Mouse (Mus musculus) CH12.LX (cell line): ENCODE results near the gene Galm. TPM values are rescaled to one million over a fixed set of nuclear protein-coding genes. Genes with fewer than 3 reads are reported as not detected.
A peak's percentile ranks its signal among the peaks of the same experiment; 100 is the strongest.

ENCODE experiments used
- DNase-seq: peaks from one replicate; pipeline ENCODE4 v3.0.0-alpha.2; 2013; ENCODE audit errors: extremely low read depth
- H3K27ac ChIP-seq: 2 replicates; pipeline ENCODE4 v1.5.1; 2012; ENCODE audit warnings: low read depth, mild to moderate bottlenecking, control low read depth, moderate library complexity; ENCODE audit not compliant: insufficient read depth
- H3K27me3 ChIP-seq: replicated peaks from 2 replicates; pipeline ENCODE3; 2012; ENCODE audit warnings: inconsistent platforms
- H3K36me3 ChIP-seq, 2 experiments: replicated peaks in 1 of 2; 2 replicates each; pipeline versions ENCODE3 to v1.6.1; 2012; ENCODE audit warnings: inconsistent platforms in 1 of 2, low read length in 1 of 2, mild to moderate bottlenecking in 1 of 2, mixed read lengths in 1 of 2, moderate library complexity in 1 of 2; ENCODE audit not compliant: control insufficient read depth in 1 of 2, insufficient read depth in 1 of 2
- H3K4me1 ChIP-seq, 2 experiments: 2 replicates each; pipeline ENCODE4 v1.6.1; 2012; ENCODE audit warnings: inconsistent platforms in 1 of 2, moderate library complexity in 1 of 2; ENCODE audit not compliant: insufficient read depth in 2 of 2, control insufficient read depth in 1 of 2
- H3K4me2 ChIP-seq: 2 replicates; pipeline ENCODE4 v1.6.1; 2012; ENCODE audit warnings: low read depth, mild to moderate bottlenecking, control low read depth; ENCODE audit not compliant: poor library complexity, insufficient read depth, severe bottlenecking
- H3K4me3 ChIP-seq, 3 experiments: fragments of 150-350 bp in 1 of 3; sonication (generic) in 1 of 3; replicated peaks in 1 of 3; 2 replicates each; pipeline versions ENCODE3 to v1.5.1; 2011 to 2012; ENCODE audit warnings: low read depth in 2 of 3, low read length in 2 of 3, mild to moderate bottlenecking in 2 of 3, moderate library complexity in 2 of 3, control low read depth in 1 of 3, improper control_type of control experiment in 1 of 3, inconsistent platforms in 1 of 3, mixed read lengths in 1 of 3; ENCODE audit not compliant: poor library complexity in 1 of 3
- H3K79me2 ChIP-seq: replicated peaks from 2 replicates; pipeline ENCODE4 v1.6.1; 2012; ENCODE audit warnings: mild to moderate bottlenecking, moderate library complexity; ENCODE audit not compliant: control insufficient read depth, poor library complexity, insufficient read depth, severe bottlenecking; ENCODE audit errors: extremely low read depth
- H3K9ac ChIP-seq: 2 replicates; pipeline ENCODE4 v1.6.1; 2012; ENCODE audit warnings: low read depth, mild to moderate bottlenecking, control low read depth, moderate library complexity; ENCODE audit not compliant: insufficient read depth
- H3K9me3 ChIP-seq: replicated peaks from 2 replicates; pipeline ENCODE3; 2012; ENCODE audit warnings: low read length, inconsistent platforms, mixed read lengths
- ELF1 ChIP-seq: IDR thresholded peaks from 2 replicates; pipeline ENCODE4 v1.6.1; 2014; ENCODE audit warnings: low read depth, mild to moderate bottlenecking, inconsistent platforms, low read length, improper control_type of control experiment
- GABPA ChIP-seq: IDR thresholded peaks from 2 replicates; pipeline ENCODE4 v1.6.1; 2012; ENCODE audit warnings: low read depth, low read length, improper control_type of control experiment, inconsistent platforms; ENCODE audit not compliant: insufficient replicate concordance
- HCFC1 ChIP-seq: IDR thresholded peaks from 2 replicates; pipeline ENCODE4 v1.6.1; 2012; ENCODE audit warnings: low read depth, mild to moderate bottlenecking, inconsistent platforms, low read length, improper control_type of control experiment
- MAFK ChIP-seq: IDR thresholded peaks from 2 replicates; pipeline ENCODE4 v1.6.1; 2011; ENCODE audit warnings: low read length, improper control_type of control experiment; ENCODE audit not compliant: insufficient replicate concordance
- MEF2A ChIP-seq: IDR thresholded peaks from 2 replicates; pipeline ENCODE4 v1.6.1; 2014; ENCODE audit warnings: low read depth, mild to moderate bottlenecking, inconsistent platforms, low read length, improper control_type of control experiment, borderline replicate concordance
- MXI1 ChIP-seq: IDR thresholded peaks from 2 replicates; pipeline ENCODE4 v1.6.1; 2011; ENCODE audit warnings: mild to moderate bottlenecking, low read depth, low read length, improper control_type of control experiment
- MYC ChIP-seq: IDR thresholded peaks from 2 replicates; pipeline ENCODE4 v1.6.1; 2011; ENCODE audit warnings: low read depth, mild to moderate bottlenecking, improper control_type of control experiment, low read length
- NRF1 ChIP-seq: IDR thresholded peaks from 2 replicates; pipeline ENCODE4 v1.6.1; 2014; ENCODE audit warnings: low read depth, mild to moderate bottlenecking, inconsistent platforms, low read length, improper control_type of control experiment, moderate library complexity
- POLR2A ChIP-seq: IDR thresholded peaks from 2 replicates; pipeline ENCODE4 v1.6.1; 2011; ENCODE audit warnings: low read depth, mild to moderate bottlenecking, improper control_type of control experiment, low read length
- RCOR1 ChIP-seq: conservative IDR thresholded peaks from 2 replicates; pipeline ENCODE4 v1.6.1; 2012; ENCODE audit warnings: low read depth, mild to moderate bottlenecking, inconsistent platforms, low read length, improper control_type of control experiment
- SIN3A ChIP-seq: IDR thresholded peaks from 2 replicates; pipeline ENCODE4 v1.6.1; 2012; ENCODE audit warnings: low read length, improper control_type of control experiment, inconsistent platforms
- TBP ChIP-seq: conservative IDR thresholded peaks from 2 replicates; pipeline ENCODE4 v1.6.1; 2011; ENCODE audit warnings: low read depth, low read length, improper control_type of control experiment
- USF2 ChIP-seq: conservative IDR thresholded peaks from 2 replicates; pipeline ENCODE4 v1.6.1; 2011; ENCODE audit warnings: low read depth, low read length, improper control_type of control experiment
- ZMIZ1 ChIP-seq: IDR thresholded peaks from 2 replicates; pipeline ENCODE4 v1.6.1; 2012; ENCODE audit warnings: low read depth, mild to moderate bottlenecking, inconsistent platforms, low read length, improper control_type of control experiment
- ZNF384 ChIP-seq: IDR thresholded peaks from 2 replicates; pipeline ENCODE4 v1.6.1; 2012; ENCODE audit warnings: low read depth, low read length, improper control_type of control experiment, inconsistent platforms
- dilution Hi-C: fragments of 300-500 bp; cut with MboI; formaldehyde crosslinking; loops from 2 replicates; pipeline ENCODE4 v1.14.3; 2020; ENCODE audit warnings: low sequenced_read_pairs; ENCODE audit not compliant: extremely low pct_unique_long_range_greater_than_20kb, extremely low pct_ligation_motif_present
- in situ Hi-C: fragments of 300-500 bp; cut with MboI; formaldehyde crosslinking; loops from 3 replicates; pipeline ENCODE4 v1.14.3; 2019; ENCODE audit warnings: low sequenced_read_pairs, low pct_ligation_motif_present, low pct_unique_long_range_greater_than_20kb, mixed read lengths
- polyA plus RNA-seq: library from polyadenylated mRNA; unstranded; fragments of >175 nt; gene quantifications from 2 replicates; pipeline ENCODE4 v1.2.1, GENCODE M21; 2012; ENCODE audit warnings: low read depth; ENCODE audit not compliant: insufficient read length
- total RNA-seq, 2 experiments: library from RNA; depleted of rRNA; stranded (reverse); fragments of 300-350 nt in 1 of 2; fragments of >200 nt in 1 of 2; gene quantifications; 2 replicates each; pipeline ENCODE4 v1.2.3; 2012 to 2014

Gene Galm
- total and polyA plus RNA-seq, 3 experiments, result 0.09 TPM; not detected in 2

GRCm38 (mm10) chr17:80168425-80169182 lies 41.3 kb downstream of the Galm start:
- peaks cover 22 to 34% of the 10 kb centered on the region in 2 experiments for H3K4me1 ChIP-seq
- H3K79me2 ChIP-seq, result no peaks in the 10 kb centered on the region
- H3K4me2 ChIP-seq, result peak overlapping the region; percentile 38
- H3K9me3 ChIP-seq, result no peaks in the 10 kb centered on the region
- in situ Hi-C loops, result no loop called here
- no peaks in the 10 kb centered on the region for H3K36me3 ChIP-seq
- no peak for DNase-seq
- TF ChIP-seq SIN3A (no peak; the same call in 1 of the 2 replicates), RCOR1 (no peak), MYC (no peak)
- no peak overlapping the region for H3K9ac ChIP-seq
- H3K27ac ChIP-seq, result peak overlapping the region; percentile 54
- dilution Hi-C loops, result no loop called here
- H3K27me3 ChIP-seq, result peaks cover 3% of the 10 kb centered on the region
- H3K4me3 ChIP-seq, result peak overlapping the region in 1 of 3 experiments; percentile 3

GRCm38 (mm10) chr17:80169792-80170191 lies 42.5 kb downstream of the Galm start:
- dilution Hi-C loops, result no loop called here
- H3K4me3 ChIP-seq, result no peak overlapping the region
- no peak overlapping the region for H3K27ac ChIP-seq
- TF ChIP-seq GABPA (no peak), SIN3A (no peak), MXI1 (no peak), USF2 (no peak), POLR2A (no peak), HCFC1 (no peak), NRF1 (no peak), ZNF384 (no peak), MAFK (no peak)
- TF ChIP-seq, all 38 proteins: peak for 0
- Histone ChIP-seq H3K9me3 (no peaks in the 10 kb centered on the region), H3K36me3 (no peaks in the 10 kb centered on the region), H3K79me2 (no peaks in the 10 kb centered on the region), H3K4me1 (peaks cover 28 to 46% of the 10 kb centered on the region in 2 experiments), H3K4me2 (no peak overlapping the region), H3K27me3 (peaks cover 3% of the 10 kb centered on the region), H3K9ac (no peak overlapping the region)
- DNase-seq, result no peak
- in situ Hi-C loops, result loop anchor here (5.0 to 10.0 kb wide), 2 partner anchors 45 to 107 kb away; partner anchors contain the start of genes Galm and Hnrnpll

- no peaks in the 10 kb centered on the region for H3K36me3 ChIP-seq
- H3K27me3 ChIP-seq, result peaks cover 3% of the 10 kb centered on the region
- in situ Hi-C loops (loop anchor here (5.0 to 10.0 kb wide), 2 partner anchors 46 to 109 kb away; partner anchors contain the start of genes Galm and Hnrnpll), dilution Hi-C loops (no loop called here)
- H3K4me3 ChIP-seq, result no peak overlapping the region
- H3K4me1 ChIP-seq, result peaks cover 28 to 54% of the 10 kb centered on the region in 2 experiments
- no peak overlapping the region for H3K27ac ChIP-seq
- no peak overlapping the region for H3K9ac ChIP-seq
- TF ChIP-seq MEF2A, result no peak
- TF ChIP-seq MAFK, result no peak
- TF ChIP-seq ZMIZ1, result no peak
- TF ChIP-seq TBP, result no peak
- TF ChIP-seq ELF1, result no peak
- H3K4me2 ChIP-seq, result no peak overlapping the region
- no peaks in the 10 kb centered on the region for H3K79me2 ChIP-seq
- H3K9me3 ChIP-seq, result no peaks in the 10 kb centered on the region
- DNase-seq, result no peak
Measured at GRCm38 (mm10) chr17:80170951-80171350, 43.7 kb downstream of the Galm start.
